In genomic region chr4:150990148-150990547, GRCm38 (mm10) we compare ENCODE assay signal across 9 mouse cellular contexts. TPM values are rescaled to one million over a fixed set of nuclear protein-coding genes. Genes with fewer than 3 reads are reported as not detected.
DNase-seq lines count a peak whose midpoint lies in the region; ATAC-seq and TF ChIP-seq lines count a peak whose summit lies in the region.
"Had no signal": no experiment of that assay in that cellular context is flagged by ENCODE, and none has a peak within 500 bp of the region (broad histone marks: within the 10 kb centered on the region; RNA-seq: fewer than 3 reads in every experiment).

No protein-coding gene starts in this region.

- DNase-seq in forebrain, embryonic 11.5 days (ENCODE audit: low spot score) = peak; percentile 57
- peak; percentile 12 for DNase-seq in ovary, postnatal 36 days (ENCODE audit: low spot score)
- DNase-seq in ovary, postnatal 14 days (ENCODE audit: low spot score) = no peak
- DNase-seq in frontal cortex, postnatal 14 days (ENCODE audit: low spot score in 2 of 2) = no peak
- no peak for DNase-seq in hindbrain, embryonic 10.5 days (ENCODE audit: low spot score)

- TF ChIP-seq CTCF in embryonic fibroblast, embryonic 13.5 days (IDR thresholded peaks at IDR 0.05; ENCODE audit: borderline replicate concordance, insufficient read depth, low read length) = peak; percentile 25; the same call in 1 of the 2 replicates
- peak; percentile 43; the same call in 1 of the 2 replicates for TF ChIP-seq CTCF in small intestine, adult 2 months (IDR thresholded peaks at IDR 0.05; ENCODE audit: extremely low read depth, insufficient read length, insufficient replicate concordance, low read depth, low read length)

- H3K27ac ChIP-seq in forebrain, embryonic 11.5 days (ENCODE audit: low read depth, low read length) = no peak overlapping the region
- H3K27ac ChIP-seq in forebrain, embryonic 12.5 days = no peak overlapping the region
- no peak overlapping the region for H3K27ac ChIP-seq in embryonic fibroblast, embryonic 13.5 days (ENCODE audit: insufficient read depth, low read length)
- no peak overlapping the region for H3K27ac ChIP-seq in small intestine, adult 2 months (ENCODE audit: insufficient read depth, low read depth, low read length)
- no peak overlapping the region for H3K27ac ChIP-seq in hindbrain, embryonic 10.5 days
- H3K27ac ChIP-seq: midbrain, embryonic 12.5 days had no signal

- no peak overlapping the region for H3K4me3 ChIP-seq in forebrain, embryonic 11.5 days (ENCODE audit: low read depth, low read length)
- H3K4me3 ChIP-seq in forebrain, embryonic 12.5 days (replicated peaks) = no peak overlapping the region
- no peak overlapping the region for H3K4me3 ChIP-seq in embryonic fibroblast, embryonic 13.5 days (ENCODE audit: insufficient read depth, low read length)
- H3K4me3 ChIP-seq in small intestine, adult 2 months (ENCODE audit: low read depth, low read length) = no peak overlapping the region
- no peak overlapping the region for H3K4me3 ChIP-seq in hindbrain, embryonic 10.5 days
- H3K4me3 ChIP-seq: midbrain, embryonic 12.5 days had no signal

- ATAC-seq in forebrain, embryonic 11.5 days (replicated peaks; ENCODE audit: low FRiP score) = no peak
- ATAC-seq in forebrain, embryonic 12.5 days (ENCODE audit: low FRiP score) = no peak

- H3K4me1 ChIP-seq in forebrain, embryonic 11.5 days (replicated peaks; ENCODE audit: control insufficient read depth, insufficient read depth, low read length) = no peaks in the 10 kb centered on the region
- H3K4me1 ChIP-seq in forebrain, embryonic 12.5 days = no peaks in the 10 kb centered on the region; the same call in 1 of the 2 replicates
- H3K4me1 ChIP-seq in embryonic fibroblast, embryonic 13.5 days (ENCODE audit: control insufficient read depth, insufficient read depth, low read length) = no peaks in the 10 kb centered on the region
- no peaks in the 10 kb centered on the region for H3K4me1 ChIP-seq in small intestine, adult 2 months (ENCODE audit: control insufficient read depth, insufficient read depth, insufficient read length, low read length)
- peaks cover 4% of the 10 kb centered on the region; the same call in 1 of the 2 replicates for H3K4me1 ChIP-seq in hindbrain, embryonic 10.5 days (replicated peaks)
- H3K4me1 ChIP-seq: midbrain, embryonic 12.5 days had no signal

- no peaks in the 10 kb centered on the region for H3K9me3 ChIP-seq in forebrain, embryonic 11.5 days (ENCODE audit: control insufficient read depth, low read length)
- no peaks in the 10 kb centered on the region for H3K9me3 ChIP-seq in forebrain, embryonic 12.5 days
- no peaks in the 10 kb centered on the region; the same call in 1 of the 2 replicates for H3K9me3 ChIP-seq in hindbrain, embryonic 10.5 days
- H3K9me3 ChIP-seq: midbrain, embryonic 12.5 days had no signal

- TF ChIP-seq POLR2A in embryonic fibroblast, embryonic 13.5 days (IDR thresholded peaks at IDR 0.05; ENCODE audit: low read depth, low read length) = no peak
- no peak for TF ChIP-seq POLR2A in small intestine, adult 2 months (IDR thresholded peaks at IDR 0.05; ENCODE audit: low read depth, low read length)

- H3K9ac ChIP-seq in forebrain, embryonic 11.5 days (ENCODE audit: low read length) = no peak overlapping the region
- no peak overlapping the region for H3K9ac ChIP-seq in forebrain, embryonic 12.5 days
- H3K9ac ChIP-seq: midbrain, embryonic 12.5 days had no signal

- 49% methylated on average over 6 of the region's 6 CpGs for WGBS in forebrain, embryonic 11.5 days
- WGBS in forebrain, embryonic 12.5 days = 49% methylated on average over 6 of the region's 6 CpGs
- WGBS in small intestine, adult 2 months = 51% methylated on average over 6 of the region's 6 CpGs
- 50% methylated on average over 6 of the region's 6 CpGs for WGBS in hindbrain, embryonic 10.5 days

- no peaks in the 10 kb centered on the region for H3K27me3 ChIP-seq in forebrain, embryonic 11.5 days (ENCODE audit: control insufficient read depth, insufficient read depth, low read length)
- H3K27me3 ChIP-seq in forebrain, embryonic 12.5 days = no peaks in the 10 kb centered on the region
- H3K27me3 ChIP-seq in small intestine, adult 2 months (ENCODE audit: control insufficient read depth, insufficient read depth, low read length) = no peaks in the 10 kb centered on the region
- no peaks in the 10 kb centered on the region for H3K27me3 ChIP-seq in hindbrain, embryonic 10.5 days (ENCODE audit: insufficient read depth, poor library complexity, severe bottlenecking)
- H3K27me3 ChIP-seq: midbrain, embryonic 12.5 days had no signal

- H3K36me3 ChIP-seq in forebrain, embryonic 11.5 days (ENCODE audit: control insufficient read depth, insufficient read depth, low read length) = no peaks in the 10 kb centered on the region
- H3K36me3 ChIP-seq in forebrain, embryonic 12.5 days (replicated peaks) = no peaks in the 10 kb centered on the region
- H3K36me3 ChIP-seq in small intestine, adult 2 months (ENCODE audit: control insufficient read depth, insufficient read depth, low read length) = no peaks in the 10 kb centered on the region
- no peaks in the 10 kb centered on the region for H3K36me3 ChIP-seq in hindbrain, embryonic 10.5 days
- H3K36me3 ChIP-seq: midbrain, embryonic 12.5 days had no signal

- no peak overlapping the region for H3K4me2 ChIP-seq in forebrain, embryonic 11.5 days (ENCODE audit: low read depth, low read length, severe bottlenecking)
- H3K4me2 ChIP-seq in forebrain, embryonic 12.5 days = no peak overlapping the region
- H3K4me2 ChIP-seq: midbrain, embryonic 12.5 days had no signal

RNA-seq across cellular contexts. Expression of gene Uts2, which starts 6.7 kb away (rescaled TPM):
- not detected in 2 replicates for polyA plus RNA-seq in forebrain, embryonic 11.5 days (2014; fragmentation: Nextera tagmentation; extraction: Ambion mirVana)
- not detected in 2 replicates for polyA plus RNA-seq in forebrain, embryonic 12.5 days (2016; fragmentation: Nextera tagmentation; extraction: Ambion mirVana)
- not detected in 2 replicates for polyA plus RNA-seq in embryonic fibroblast, embryonic 13.5 days (2011; ENCODE audit: insufficient read length, low read depth, missing spikeins)
- not detected in 2 replicates for polyA plus RNA-seq in small intestine, adult 2 months (2012; rRNA removed)
- not detected in 2 replicates for polyA plus RNA-seq in hindbrain, embryonic 10.5 days (2016; fragmentation: Nextera tagmentation; extraction: Ambion mirVana)
- polyA plus RNA-seq: midbrain, embryonic 12.5 days had no signal

RNA-seq across cellular contexts. Expression of gene Per3, which starts 54.3 kb away (rescaled TPM):
- 5.5 and 6.7 TPM in 2 replicates for polyA plus RNA-seq in forebrain, embryonic 11.5 days (2014; fragmentation: Nextera tagmentation; extraction: Ambion mirVana)
- polyA plus RNA-seq in forebrain, embryonic 12.5 days (2016; fragmentation: Nextera tagmentation; extraction: Ambion mirVana) = 4.8 and 5.8 TPM in 2 replicates
- polyA plus RNA-seq in embryonic fibroblast, embryonic 13.5 days (2011; ENCODE audit: insufficient read length, low read depth, missing spikeins) = 7.6 and 8.3 TPM in 2 replicates
- 1.9 and 2.4 TPM in 2 replicates for polyA plus RNA-seq in small intestine, adult 2 months (2012; rRNA removed)
- 4.3 and 5.7 TPM in 2 replicates for polyA plus RNA-seq in hindbrain, embryonic 10.5 days (2016; fragmentation: Nextera tagmentation; extraction: Ambion mirVana)

Comparison
In these comparisons a context has a peak if more than half of its experiments do, and no peak if none do; other contexts are left out.
1. DNase-seq: peak in forebrain, embryonic 11.5 days (single experiment) and ovary, postnatal 36 days (single experiment); none in ovary, postnatal 14 days (single experiment), frontal cortex, postnatal 14 days (0 of 2) and hindbrain, embryonic 10.5 days (single experiment).